Mouse (Mus musculus) hindbrain, embryonic 15.5 days (tissue): ENCODE measurements at regions not wholly inside any gene's neighbourhood (a gene's known extent, or its start where the extent isn't known, plus 50 kb on each side); places are given as distances from the start of the nearest gene placed in this dataset.
"Not testable (repeated sequence)": the region's sequence is repeated elsewhere in the genome, so short reads cannot be mapped to it uniquely, and the experiment has no call there.

ENCODE experiments used
- ATAC-seq: fragments of 200-750 bp; cut with Nextera tagmentation; 2 replicates; pipeline ENCODE4 v1.8.0; 2017; ENCODE audit warnings: low read depth, moderate number of reproducible peaks, moderate TSS enrichment; ENCODE audit not compliant: low FRiP score
- H3K27ac ChIP-seq: fragments of 300-500 bp; sonication (generic); replicated peaks from 2 replicates; pipeline ENCODE4 v1.5.1; 2015; ENCODE audit warnings: mild to moderate bottlenecking, inconsistent platforms
- H3K27me3 ChIP-seq: fragments of 300-500 bp; sonication (generic); 2 replicates; pipeline ENCODE4 v1.6.1; 2015; ENCODE audit warnings: control low read depth, inconsistent platforms
- H3K36me3 ChIP-seq: fragments of 300-500 bp; sonication (generic); 2 replicates; pipeline ENCODE4 v1.6.1; 2015; ENCODE audit warnings: control low read depth, inconsistent platforms
- H3K4me1 ChIP-seq: fragments of 300-500 bp; sonication (generic); replicated peaks from 2 replicates; pipeline ENCODE4 v1.6.1; 2015; ENCODE audit warnings: control low read depth, inconsistent platforms
- H3K4me2 ChIP-seq: fragments of 300-500 bp; sonication (generic); 2 replicates; pipeline ENCODE4 v1.6.1; 2015; ENCODE audit warnings: moderate library complexity, mild to moderate bottlenecking, inconsistent platforms
- H3K4me3 ChIP-seq: fragments of 300-500 bp; sonication (generic); 2 replicates; pipeline ENCODE4 v1.5.1; 2015; ENCODE audit warnings: mild to moderate bottlenecking, inconsistent platforms
- H3K9ac ChIP-seq: fragments of 300-500 bp; sonication (generic); 2 replicates; pipeline ENCODE4 v1.6.1; 2015; ENCODE audit warnings: inconsistent platforms
- H3K9me3 ChIP-seq: fragments of 300-500 bp; sonication (generic); 2 replicates; pipeline ENCODE4 v1.6.1; 2016; ENCODE audit warnings: control low read depth, inconsistent platforms
- WGBS: fragments of 180-500 bp; shearing (Covaris S2); methylation state at CpG from one replicate; pipeline ENCODE4 v1.1.7; 2015; 5-methylcytosine and 5-hydroxymethylcytosine counted together

- 75% methylated on average over 1 of the region's 1 CpGs for WGBS
- no peak overlapping the region for H3K4me2 ChIP-seq
- ATAC-seq: no peak
- peaks cover 19% of the 10 kb centered on the region for H3K4me1 ChIP-seq
- H3K4me3 ChIP-seq: no peak overlapping the region
- no peak overlapping the region for H3K27ac ChIP-seq
- H3K27me3 ChIP-seq: no peaks in the 10 kb centered on the region
- no peaks in the 10 kb centered on the region for H3K36me3 ChIP-seq
- H3K9me3 ChIP-seq: no peaks in the 10 kb centered on the region
- H3K9ac ChIP-seq: no peak overlapping the region
These were observed 341.9 kb upstream of the Nova1 start for GRCm38 (mm10) chr12:47160626-47161025.

DNA sequence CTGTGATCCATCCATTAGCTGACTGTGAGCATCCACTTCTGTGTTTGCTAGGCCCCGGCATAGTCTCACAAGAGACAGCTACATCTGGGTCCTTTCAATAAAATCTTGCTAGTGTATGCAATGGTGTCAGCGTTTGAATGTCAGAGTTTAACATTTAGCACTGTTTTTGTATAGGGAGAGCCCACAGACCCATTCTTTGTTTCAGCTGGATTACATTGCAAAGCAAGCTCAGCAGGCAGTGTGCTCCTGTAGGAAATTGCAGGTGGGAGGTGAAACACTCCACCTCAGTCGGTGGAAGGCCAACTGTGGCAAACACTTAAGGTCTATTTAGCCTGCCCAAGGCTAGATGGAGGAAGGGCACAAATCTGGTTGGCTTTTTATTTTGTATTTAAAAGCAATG lies 337.2 kb upstream of the Nova1 start:
- ATAC-seq: not testable (repeated sequence)
- WGBS: 29% methylated on average over 3 of the region's 3 CpGs

GRCm38 (mm10) chr12:47140677-47141076 lies 321.9 kb upstream of the Nova1 start:
- Histone ChIP-seq H3K36me3 (no peaks in the 10 kb centered on the region), H3K27me3 (no peaks in the 10 kb centered on the region), H3K4me1 (no peaks in the 10 kb centered on the region), H3K9ac (no peak overlapping the region), H3K4me2 (no peak overlapping the region), H3K4me3 (no peak overlapping the region), H3K9me3 (no peaks in the 10 kb centered on the region), H3K27ac (no peak overlapping the region)
- 48% methylated on average over 4 of the region's 4 CpGs for WGBS
- no peak for ATAC-seq

More for the DNA sequence above, 337.2 kb upstream of the Nova1 start:
- H3K4me3 ChIP-seq, H3K27me3 ChIP-seq, H3K9me3 ChIP-seq, H3K36me3 ChIP-seq, H3K4me2 ChIP-seq, H3K9ac ChIP-seq, H3K27ac ChIP-seq, H3K4me1 ChIP-seq: not testable (repeated sequence)

DNA sequence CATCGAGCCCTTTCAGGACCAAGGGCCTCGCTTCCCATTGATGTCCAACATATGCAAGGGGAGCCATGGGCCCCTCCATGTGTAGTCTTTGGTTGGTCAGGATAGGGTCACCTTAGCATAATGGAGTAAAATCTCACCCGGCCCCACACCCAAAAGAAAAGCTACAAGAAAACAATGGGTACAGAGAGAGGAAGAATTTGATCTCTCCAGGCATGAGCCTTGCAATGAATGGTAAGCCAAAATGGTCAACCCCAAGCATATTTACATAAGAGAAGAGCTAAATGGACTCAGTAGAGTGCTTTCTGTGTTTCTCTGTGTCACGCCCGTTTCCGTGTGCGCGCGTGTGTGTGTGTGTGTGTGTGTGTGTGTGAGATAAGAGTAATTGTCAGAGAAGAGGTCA lies 311.1 kb upstream of the Nova1 start:
- Histone ChIP-seq H3K27me3 (no peaks in the 10 kb centered on the region), H3K4me3 (no peak overlapping the region), H3K9me3 (no peaks in the 10 kb centered on the region), H3K27ac (no peak overlapping the region), H3K9ac (no peak overlapping the region), H3K36me3 (no peaks in the 10 kb centered on the region), H3K4me2 (no peak overlapping the region), H3K4me1 (no peaks in the 10 kb centered on the region)
- WGBS: 68% methylated on average over 9 of the region's 9 CpGs
- ATAC-seq: no peak

GRCm38 (mm10) chr12:47128596-47128995 lies 309.9 kb upstream of the Nova1 start:
- H3K9me3 ChIP-seq: no peaks in the 10 kb centered on the region
- 88% methylated on average over 3 of the region's 3 CpGs for WGBS
- H3K4me2 ChIP-seq: no peak overlapping the region
- ATAC-seq: no peak
- no peak overlapping the region for H3K4me3 ChIP-seq
- H3K9ac ChIP-seq: no peak overlapping the region
- no peaks in the 10 kb centered on the region for H3K4me1 ChIP-seq
- H3K27me3 ChIP-seq: no peaks in the 10 kb centered on the region
- no peak overlapping the region for H3K27ac ChIP-seq
- no peaks in the 10 kb centered on the region for H3K36me3 ChIP-seq

DNA sequence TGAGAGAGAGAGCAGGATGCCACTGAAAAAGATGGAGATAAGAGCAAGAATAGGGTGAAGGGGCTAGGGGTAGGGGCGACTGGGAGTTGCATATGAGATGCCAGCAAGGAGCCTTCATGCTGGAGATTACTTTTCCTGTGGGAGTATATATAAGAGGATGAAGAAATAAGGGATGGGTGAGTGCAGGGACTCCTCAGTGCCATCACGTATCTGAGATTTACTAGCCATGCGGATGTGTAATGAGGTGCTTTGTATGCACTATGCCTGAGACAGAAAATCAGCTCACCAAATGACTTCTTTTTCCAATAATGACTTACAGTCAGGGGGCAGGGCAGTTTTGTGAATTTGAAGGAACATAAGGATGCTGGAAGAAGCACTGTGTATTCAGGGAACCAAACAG lies 302.7 kb upstream of the Nova1 start:
- H3K4me1 ChIP-seq: no peaks in the 10 kb centered on the region; the same call in 1 of the 2 replicates
- no peaks in the 10 kb centered on the region for H3K9me3 ChIP-seq
- no peak overlapping the region for H3K27ac ChIP-seq
- ATAC-seq: no peak
- no peaks in the 10 kb centered on the region for H3K27me3 ChIP-seq
- no peaks in the 10 kb centered on the region for H3K36me3 ChIP-seq
- H3K9ac ChIP-seq: no peak overlapping the region
- no peak overlapping the region for H3K4me3 ChIP-seq
- H3K4me2 ChIP-seq: no peak overlapping the region
- WGBS: 48% methylated on average over 3 of the region's 3 CpGs

GRCm38 (mm10) chr12:47117504-47117903 lies 298.8 kb upstream of the Nova1 start:
- no peak for ATAC-seq
- no peaks in the 10 kb centered on the region; the same call in 1 of the 2 replicates for H3K4me1 ChIP-seq
- WGBS: 81% methylated on average over 3 of the region's 3 CpGs
- no peak overlapping the region for H3K27ac ChIP-seq
- H3K9me3 ChIP-seq: no peaks in the 10 kb centered on the region
- no peak overlapping the region for H3K9ac ChIP-seq
- no peaks in the 10 kb centered on the region for H3K27me3 ChIP-seq
- no peak overlapping the region for H3K4me3 ChIP-seq
- no peak overlapping the region for H3K4me2 ChIP-seq
- H3K36me3 ChIP-seq: no peaks in the 10 kb centered on the region

- ATAC-seq: no peak
- Histone ChIP-seq H3K4me2 (no peak overlapping the region), H3K9me3 (no peaks in the 10 kb centered on the region), H3K27ac (no peak overlapping the region), H3K9ac (no peak overlapping the region), H3K4me1 (no peaks in the 10 kb centered on the region), H3K27me3 (no peaks in the 10 kb centered on the region), H3K36me3 (no peaks in the 10 kb centered on the region), H3K4me3 (no peak overlapping the region)
These were observed 270.5 kb upstream of the Nova1 start for GRCm38 (mm10) chr12:47089234-47089633.

GRCm38 (mm10) chr12:47074961-47075360 lies 256.2 kb upstream of the Nova1 start:
- Histone ChIP-seq H3K9me3 (no peaks in the 10 kb centered on the region), H3K9ac (no peak overlapping the region), H3K27ac (no peak overlapping the region), H3K27me3 (no peaks in the 10 kb centered on the region), H3K36me3 (no peaks in the 10 kb centered on the region), H3K4me1 (no peaks in the 10 kb centered on the region), H3K4me2 (no peak overlapping the region), H3K4me3 (no peak overlapping the region)
- no peak for ATAC-seq
- 35% methylated on average over 2 of the region's 2 CpGs for WGBS

DNA sequence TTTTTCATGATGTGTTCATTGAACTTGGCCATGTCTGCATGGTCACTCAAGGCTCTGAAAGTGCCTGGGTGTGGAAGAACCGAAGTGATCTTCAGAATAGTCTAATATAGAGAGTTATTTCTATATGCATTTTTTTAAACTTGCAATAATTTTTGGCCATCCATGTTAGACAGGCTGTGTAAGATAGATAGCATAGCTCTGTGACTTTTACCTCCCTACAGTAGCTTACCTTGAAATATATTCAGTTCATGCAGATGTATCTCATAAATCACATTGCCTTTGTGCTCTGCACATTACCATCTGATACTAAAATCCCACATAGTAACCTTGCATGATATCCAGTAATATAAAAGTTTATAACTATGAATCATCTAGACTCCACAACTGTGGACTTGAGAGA lies 233.7 kb upstream of the Nova1 start:
- H3K36me3 ChIP-seq: no peaks in the 10 kb centered on the region
- 86% methylated on average over 1 of the region's 1 CpGs for WGBS
- no peak overlapping the region for H3K4me3 ChIP-seq
- no peak overlapping the region for H3K27ac ChIP-seq
- no peak for ATAC-seq
- no peaks in the 10 kb centered on the region for H3K27me3 ChIP-seq
- no peak overlapping the region for H3K4me2 ChIP-seq
- no peak overlapping the region for H3K9ac ChIP-seq
- H3K9me3 ChIP-seq: no peaks in the 10 kb centered on the region
- no peaks in the 10 kb centered on the region for H3K4me1 ChIP-seq

DNA sequence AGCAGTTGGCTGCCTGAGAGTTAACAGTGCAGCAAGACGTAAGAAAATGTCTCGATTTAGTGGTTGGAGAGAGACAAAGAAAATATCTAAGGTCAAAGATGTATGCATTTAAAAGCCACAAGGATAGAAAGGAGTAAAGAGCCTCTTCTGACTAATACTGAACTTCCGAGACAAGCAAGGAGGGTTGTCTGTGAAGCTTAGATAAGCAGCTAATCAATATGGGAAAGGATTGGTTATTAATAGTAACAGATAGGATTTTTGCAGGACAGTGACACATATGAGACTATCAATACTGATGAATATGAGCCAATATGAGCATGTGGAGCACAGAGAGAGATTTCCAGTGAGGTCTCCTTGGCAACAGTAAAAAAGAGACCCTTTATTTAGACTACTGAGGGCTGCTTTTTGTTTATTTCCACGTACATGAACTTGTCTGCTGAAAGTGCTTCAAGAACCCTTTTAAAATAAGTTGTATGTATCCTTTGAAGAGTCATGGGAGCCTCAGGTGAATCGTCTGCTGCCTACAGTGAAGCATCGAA lies 202.2 kb upstream of the Nova1 start:
- Histone ChIP-seq H3K4me1 (no peaks in the 10 kb centered on the region), H3K27me3 (no peaks in the 10 kb centered on the region), H3K9ac (no peak overlapping the region), H3K4me2 (no peak overlapping the region), H3K9me3 (no peaks in the 10 kb centered on the region), H3K36me3 (no peaks in the 10 kb centered on the region), H3K4me3 (no peak overlapping the region), H3K27ac (no peak overlapping the region)
- WGBS: 71% methylated on average over 6 of the region's 6 CpGs
- no peak for ATAC-seq

DNA sequence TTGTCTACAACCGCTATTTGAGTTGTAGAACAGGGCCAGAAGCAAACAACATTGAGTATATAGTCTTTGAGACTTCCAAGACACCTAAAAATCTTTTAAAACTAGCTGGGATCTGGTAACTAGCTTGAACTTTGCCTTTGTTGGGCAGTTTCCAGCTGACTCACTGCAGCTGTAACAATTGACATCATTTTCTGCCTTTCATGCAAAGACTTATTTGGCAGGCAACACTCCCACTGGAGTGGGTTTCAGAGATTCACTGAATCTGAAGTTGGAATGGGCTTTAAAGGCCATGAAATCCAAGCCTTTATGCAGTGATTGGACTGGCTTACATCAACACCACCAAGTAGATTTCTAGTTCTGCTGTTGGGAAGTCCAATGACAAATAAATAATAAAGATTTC lies 173.6 kb upstream of the Nova1 start:
- ATAC-seq: no peak

DNA sequence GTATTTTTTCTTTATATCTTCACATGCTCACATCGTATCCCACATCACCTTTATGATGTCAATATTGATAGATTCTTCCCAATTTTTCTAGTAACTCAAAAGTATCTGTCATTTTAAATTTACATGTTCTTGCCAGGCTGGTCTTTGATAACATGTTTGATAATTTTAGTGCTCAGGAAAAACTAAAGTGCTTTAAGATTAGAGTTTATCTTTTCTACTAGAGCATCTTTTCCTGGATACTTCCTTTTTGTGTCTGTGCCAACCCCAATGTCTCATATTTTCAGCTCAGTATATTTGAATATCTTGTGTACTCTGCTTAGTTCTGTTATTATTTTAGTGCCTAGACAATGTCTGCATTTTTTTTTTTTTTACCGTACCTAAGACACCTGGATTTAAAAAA lies 170.2 kb upstream of the Nova1 start:
- Histone ChIP-seq H3K4me2 (no peak overlapping the region), H3K9ac (no peak overlapping the region), H3K36me3 (no peaks in the 10 kb centered on the region), H3K27ac (no peak overlapping the region), H3K4me1 (no peaks in the 10 kb centered on the region), H3K4me3 (no peak overlapping the region), H3K9me3 (no peaks in the 10 kb centered on the region), H3K27me3 (no peaks in the 10 kb centered on the region)
- no peak for ATAC-seq
- 91% methylated on average over 2 of the region's 2 CpGs for WGBS

More for the DNA sequence above, 173.6 kb upstream of the Nova1 start:
- H3K9ac ChIP-seq: no peak overlapping the region
- H3K4me3 ChIP-seq: no peak overlapping the region
- H3K36me3 ChIP-seq: no peaks in the 10 kb centered on the region
- H3K4me1 ChIP-seq: no peaks in the 10 kb centered on the region
- H3K9me3 ChIP-seq: no peaks in the 10 kb centered on the region
- H3K27ac ChIP-seq: no peak overlapping the region
- WGBS: 90% methylated on average over 1 of the region's 1 CpGs
- no peak overlapping the region for H3K4me2 ChIP-seq
- no peaks in the 10 kb centered on the region for H3K27me3 ChIP-seq
